Mouse (Mus musculus) liver, postnatal 0 days (tissue): Measurements from ENCODE around the gene Uhrf1bp1.
A peak's percentile ranks its signal among the peaks of the same experiment; 100 is the strongest.

Experiments used
- CTCF ChIP-seq: sonication (generic); IDR thresholded peaks from 2 replicates; pipeline ENCODE4 v1.5.1; 2016; ENCODE audit warnings: antibody characterized with exemption, low read depth
- EP300 ChIP-seq: IDR thresholded peaks from 2 replicates; pipeline ENCODE4 v1.6.1; 2016; ENCODE audit warnings: antibody characterized with exemption, low read depth, mild to moderate bottlenecking

GRCm38 (mm10) chr17:27820568-27821406 is 35.5 kb upstream of the Uhrf1bp1 start, which contains the start of gene D17Wsu92e:
- TF ChIP-seq CTCF: peak; percentile 18; the same call in 1 of the 2 replicates
- peak; percentile 73 for TF ChIP-seq EP300
